Mouse (Mus musculus) CD4-positive naive resting alpha-beta T cell, adult 76 days (primary cell): ENCODE data around the gene Mphosph10. TPM values are rescaled to one million over a fixed set of nuclear protein-coding genes. Genes with fewer than 3 reads are reported as not detected.

Experiments used
- total RNA-seq: library from RNA; stranded (reverse); gene quantifications from one replicate; pipeline ENCODE4 v1.2.4, GENCODE M21; 2023

Gene Mphosph10
- 50.5 TPM for total RNA-seq

GRCm38 (mm10) chr7:64392122-64392818, at the start of gene Mphosph10, which contains the start of gene Mcee:
Mphosph10 (minus strand) TSS chr7:64392268.
Mcee (plus strand) TSS chr7:64392607.

DNA sequence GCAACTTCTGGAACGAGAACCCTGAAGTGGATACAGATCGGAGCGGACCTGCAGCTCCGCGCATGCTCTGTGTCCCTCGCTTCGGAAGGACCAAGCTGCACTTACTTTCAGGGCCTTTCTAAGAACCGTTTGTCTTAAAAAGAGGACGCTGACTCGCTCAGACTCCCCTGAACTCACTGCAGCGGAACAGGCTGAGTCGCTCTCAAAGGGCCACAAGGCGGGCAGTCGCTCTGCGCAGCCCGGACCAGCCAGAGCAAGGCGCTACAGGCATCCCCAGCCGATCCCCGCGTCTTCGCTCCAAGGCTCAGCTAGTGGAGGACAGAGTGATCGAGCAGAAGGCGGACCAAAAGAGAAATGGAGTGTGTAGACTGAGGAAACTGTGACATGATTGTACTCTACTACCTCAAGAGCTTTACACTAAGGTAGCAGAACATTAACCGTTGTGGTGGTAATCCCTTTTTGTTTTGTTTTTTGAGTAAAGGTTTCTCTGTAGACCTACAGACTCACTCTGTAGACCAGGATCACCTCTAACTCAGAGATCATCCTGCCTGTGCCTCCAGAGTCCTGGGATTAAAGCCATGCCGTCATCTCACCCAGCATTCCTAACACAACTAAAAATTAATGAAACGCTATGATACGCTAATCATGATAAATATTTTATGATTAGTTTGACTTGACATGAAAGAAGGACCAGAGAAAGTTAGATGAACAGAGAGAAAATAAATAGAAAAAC, 18.1 kb downstream of the Mphosph10 start, which contains the start of gene Fan1:
Fan1 (minus strand) TSS at position 266 of the 733 bp plus-strand sequence.

Other genes with a start within 250 kb of the Mphosph10 start
- 2.6 TPM for gene Trpm1, start 238.4 kb downstream of the Mphosph10 start, total RNA-seq
- gene Mtmr10, start 104.6 kb downstream of the Mphosph10 start, total RNA-seq: 26.6 TPM
- 13.2 TPM for gene Fan1, start 18.2 kb downstream of the Mphosph10 start, total RNA-seq
- gene Mcee, start 339 bp upstream of the Mphosph10 start, total RNA-seq: 8.1 TPM
- gene Apba2, start 109.4 kb upstream of the Mphosph10 start, total RNA-seq: not detected